Mouse (Mus musculus) intestine, embryonic 16.5 days (tissue): ENCODE results near the gene Tnip3. TPM values are rescaled to one million over a fixed set of nuclear protein-coding genes. Genes with fewer than 3 reads are reported as not detected.

Source experiments
- ATAC-seq: fragments of 200-750 bp; cut with Nextera tagmentation; 2 replicates; pipeline ENCODE4 v1.8.0; 2017; ENCODE audit warnings: moderate TSS enrichment, moderate library complexity
- H3K27ac ChIP-seq: fragments of 300-500 bp; sonication (generic); 2 replicates; pipeline ENCODE4 v1.5.1; 2014; ENCODE audit warnings: mild to moderate bottlenecking, low read length
- H3K27me3 ChIP-seq: fragments of 300-500 bp; sonication (generic); replicated peaks from 2 replicates; pipeline ENCODE4 v1.6.1; 2014; ENCODE audit warnings: low read length, control low read depth, mixed read lengths; ENCODE audit not compliant: control insufficient read depth, insufficient read depth
- H3K36me3 ChIP-seq: fragments of 300-500 bp; sonication (generic); 2 replicates; pipeline ENCODE4 v1.6.1; 2014; ENCODE audit warnings: low read length, control low read depth; ENCODE audit not compliant: control insufficient read depth, insufficient read depth
- H3K4me1 ChIP-seq: fragments of 300-500 bp; sonication (generic); 2 replicates; pipeline ENCODE4 v1.6.1; 2014; ENCODE audit warnings: low read length, control low read depth, mixed read lengths; ENCODE audit not compliant: control insufficient read depth, insufficient read depth
- H3K4me2 ChIP-seq: fragments of 300-500 bp; sonication (generic); 2 replicates; pipeline ENCODE4 v1.6.1; 2014; ENCODE audit warnings: low read depth, low read length, control low read depth
- H3K4me3 ChIP-seq: fragments of 300-500 bp; sonication (generic); 2 replicates; pipeline ENCODE4 v1.5.1; 2014; ENCODE audit warnings: mild to moderate bottlenecking, low read length
- H3K9ac ChIP-seq: fragments of 300-500 bp; sonication (generic); 2 replicates; pipeline ENCODE4 v1.6.1; 2014; ENCODE audit warnings: low read depth, low read length
- H3K9me3 ChIP-seq: fragments of 300-500 bp; sonication (generic); 2 replicates; pipeline ENCODE4 v1.6.1; 2016; ENCODE audit warnings: low read length, control low read depth; ENCODE audit not compliant: control insufficient read depth
- WGBS: fragments of 180-500 bp; shearing (Covaris S2); extraction: QIAGEN DNeasy Blood & Tissue Kit; methylation state at CpG from one replicate; pipeline ENCODE4 v1.1.7; 2014; 5-methylcytosine and 5-hydroxymethylcytosine counted together
- polyA plus RNA-seq: library from polyadenylated mRNA; unstranded; fragments of >200 nt; fragmentation: Nextera tagmentation; extraction: Ambion mirVana; gene quantifications from 2 replicates; pipeline ENCODE4 v1.2.1, GENCODE M21; 2015

Gene Tnip3
- polyA plus RNA-seq, 1 experiment from 2014 or later: 0.24 TPM

GRCm38 (mm10) chr6:65662050-65662449 is 136.9 kb downstream of the Tnip3 start:
- H3K4me3 ChIP-seq: no peak overlapping the region
- H3K27ac ChIP-seq: no peak overlapping the region
- H3K36me3 ChIP-seq: no peaks in the 10 kb centered on the region
- H3K27me3 ChIP-seq: no peaks in the 10 kb centered on the region
- no peak for ATAC-seq
- H3K9ac ChIP-seq: no peak overlapping the region
- H3K4me2 ChIP-seq: no peak overlapping the region
- WGBS: 69% methylated on average over 2 of the region's 2 CpGs
- no peaks in the 10 kb centered on the region for H3K4me1 ChIP-seq
- no peaks in the 10 kb centered on the region for H3K9me3 ChIP-seq

- 53% methylated on average over 6 of the region's 6 CpGs for WGBS
- Histone ChIP-seq H3K4me1 (no peaks in the 10 kb centered on the region), H3K9me3 (no peaks in the 10 kb centered on the region), H3K4me3 (no peak overlapping the region), H3K27ac (no peak overlapping the region), H3K4me2 (no peak overlapping the region), H3K9ac (no peak overlapping the region), H3K36me3 (no peaks in the 10 kb centered on the region), H3K27me3 (no peaks in the 10 kb centered on the region)
- no peak for ATAC-seq
Measured at GRCm38 (mm10) chr6:65663990-65664389, 138.9 kb downstream of the Tnip3 start.

GRCm38 (mm10) chr6:65666295-65666694 is 141.2 kb downstream of the Tnip3 start:
- no peak for ATAC-seq
- Histone ChIP-seq H3K27ac (no peak overlapping the region), H3K36me3 (no peaks in the 10 kb centered on the region), H3K4me2 (no peak overlapping the region), H3K27me3 (no peaks in the 10 kb centered on the region), H3K4me3 (no peak overlapping the region), H3K9me3 (no peaks in the 10 kb centered on the region), H3K4me1 (peaks cover 5% of the 10 kb centered on the region), H3K9ac (no peak overlapping the region)
- WGBS: 97% methylated on average over 3 of the region's 3 CpGs

- peaks cover 9% of the 10 kb centered on the region for H3K4me1 ChIP-seq
- no peaks in the 10 kb centered on the region for H3K9me3 ChIP-seq
- H3K4me2 ChIP-seq: no peak overlapping the region
- 49% methylated on average over 2 of the region's 2 CpGs for WGBS
- no peak overlapping the region for H3K9ac ChIP-seq
- ATAC-seq: peak; percentile 61
- peaks cover 6% of the 10 kb centered on the region; the same call in 1 of the 2 replicates for H3K27me3 ChIP-seq
- no peak overlapping the region for H3K4me3 ChIP-seq
- no peak overlapping the region for H3K27ac ChIP-seq
- no peaks in the 10 kb centered on the region for H3K36me3 ChIP-seq
Measured at GRCm38 (mm10) chr6:65669971-65670370, 144.9 kb downstream of the Tnip3 start.

- Histone ChIP-seq H3K9me3 (no peaks in the 10 kb centered on the region), H3K9ac (peak overlapping the region; percentile 66; the same call in 1 of the 2 replicates), H3K4me1 (peaks cover 9% of the 10 kb centered on the region), H3K36me3 (no peaks in the 10 kb centered on the region), H3K27ac (no peak overlapping the region), H3K4me3 (peak overlapping the region; percentile 67), H3K4me2 (peak overlapping the region; percentile 100), H3K27me3 (peaks cover 6% of the 10 kb centered on the region; the same call in 1 of the 2 replicates)
- peak; percentile 46 for ATAC-seq
- whole genome bisulfite sequencing: 11% methylated on average over 19 of the region's 21 CpGs
Measured at GRCm38 (mm10) chr6:65670981-65671411, 145.9 kb downstream of the Tnip3 start.

- peak within 1 kb of the TSS; percentile 100 for H3K4me2 ChIP-seq
- peaks cover 9% of the 10 kb centered on the region for H3K4me1 ChIP-seq
- H3K4me3 ChIP-seq: peak within 1 kb of the TSS; percentile 67
- no peaks in the 10 kb centered on the region for H3K9me3 ChIP-seq
- peak within 1 kb of the TSS; percentile 66 for H3K9ac ChIP-seq
- H3K27me3 ChIP-seq: peaks cover 6% of the 10 kb centered on the region; the same call in 1 of the 2 replicates
- no peak within 1 kb of the TSS for H3K27ac ChIP-seq
- 0% methylated on average over 33 of the region's 45 CpGs for WGBS
- ATAC-seq: peak; percentile 92
- no peaks in the 10 kb centered on the region for H3K36me3 ChIP-seq
Measured at GRCm38 (mm10) chr6:65671451-65671850, 146.3 kb downstream of the Tnip3 start, which contains the start of gene Ndnf. Gene Ndnf, plus strand, starts transcription at chr6:65671590.

- Histone ChIP-seq H3K9ac (peak overlapping the region; percentile 66), H3K4me1 (peaks cover 9% of the 10 kb centered on the region), H3K27ac (no peak overlapping the region), H3K9me3 (no peaks in the 10 kb centered on the region), H3K4me2 (peak overlapping the region; percentile 100), H3K27me3 (peaks cover 6% of the 10 kb centered on the region; the same call in 1 of the 2 replicates), H3K4me3 (peak overlapping the region; percentile 67), H3K36me3 (no peaks in the 10 kb centered on the region)
- under 1% methylated on average over 57 of the region's 57 CpGs for WGBS
- ATAC-seq: peak; percentile 36; the same call in 1 of the 2 replicates
Measured at GRCm38 (mm10) chr6:65672131-65673031, 147.3 kb downstream of the Tnip3 start.

Other genes with a start within 250 kb of the Tnip3 start
- gene C130060K24Rik, start 144.2 kb upstream of the Tnip3 start, polyA plus RNA-seq: not detected in 2 replicates
- gene Ndnf, start 146.3 kb downstream of the Tnip3 start, polyA plus RNA-seq: 1.5 and 1.7 TPM in 2 replicates